Mouse (Mus musculus) CH12.LX (cell line): Measurements from ENCODE around the gene Smarca4. TPM values are rescaled to one million over a fixed set of nuclear protein-coding genes. Genes with fewer than 3 reads are reported as not detected.

Experiments used
- DNase-seq: peaks from one replicate; pipeline ENCODE4 v3.0.0-alpha.2; 2013; ENCODE audit errors: extremely low read depth
- H3K27ac ChIP-seq: 2 replicates; pipeline ENCODE4 v1.5.1; 2012; ENCODE audit warnings: low read depth, mild to moderate bottlenecking, control low read depth, moderate library complexity; ENCODE audit not compliant: insufficient read depth
- H3K27me3 ChIP-seq: replicated peaks from 2 replicates; pipeline ENCODE3; 2012; ENCODE audit warnings: inconsistent platforms
- H3K36me3 ChIP-seq, 2 experiments: replicated peaks in 1 of 2; 2 replicates each; pipeline versions ENCODE3 to v1.6.1; 2012; ENCODE audit warnings: inconsistent platforms in 1 of 2, low read length in 1 of 2, mild to moderate bottlenecking in 1 of 2, mixed read lengths in 1 of 2, moderate library complexity in 1 of 2; ENCODE audit not compliant: control insufficient read depth in 1 of 2, insufficient read depth in 1 of 2
- H3K4me1 ChIP-seq, 2 experiments: 2 replicates each; pipeline ENCODE4 v1.6.1; 2012; ENCODE audit warnings: inconsistent platforms in 1 of 2, moderate library complexity in 1 of 2; ENCODE audit not compliant: insufficient read depth in 2 of 2, control insufficient read depth in 1 of 2
- H3K4me2 ChIP-seq: 2 replicates; pipeline ENCODE4 v1.6.1; 2012; ENCODE audit warnings: low read depth, mild to moderate bottlenecking, control low read depth; ENCODE audit not compliant: poor library complexity, insufficient read depth, severe bottlenecking
- H3K4me3 ChIP-seq, 3 experiments: fragments of 150-350 bp in 1 of 3; sonication (generic) in 1 of 3; replicated peaks in 1 of 3; 2 replicates each; pipeline versions ENCODE3 to v1.5.1; 2011 to 2012; ENCODE audit warnings: low read depth in 2 of 3, low read length in 2 of 3, mild to moderate bottlenecking in 2 of 3, moderate library complexity in 2 of 3, control low read depth in 1 of 3, improper control_type of control experiment in 1 of 3, inconsistent platforms in 1 of 3, mixed read lengths in 1 of 3; ENCODE audit not compliant: poor library complexity in 1 of 3
- H3K79me2 ChIP-seq: replicated peaks from 2 replicates; pipeline ENCODE4 v1.6.1; 2012; ENCODE audit warnings: mild to moderate bottlenecking, moderate library complexity; ENCODE audit not compliant: control insufficient read depth, poor library complexity, insufficient read depth, severe bottlenecking; ENCODE audit errors: extremely low read depth
- H3K9ac ChIP-seq: 2 replicates; pipeline ENCODE4 v1.6.1; 2012; ENCODE audit warnings: low read depth, mild to moderate bottlenecking, control low read depth, moderate library complexity; ENCODE audit not compliant: insufficient read depth
- H3K9me3 ChIP-seq: replicated peaks from 2 replicates; pipeline ENCODE3; 2012; ENCODE audit warnings: low read length, inconsistent platforms, mixed read lengths
- BHLHE40 ChIP-seq: IDR thresholded peaks from 2 replicates; pipeline ENCODE4 v1.6.1; 2011; ENCODE audit warnings: mild to moderate bottlenecking, low read depth, low read length, improper control_type of control experiment
- CHD1 ChIP-seq: IDR thresholded peaks from 2 replicates; pipeline ENCODE4 v1.6.1; 2012; ENCODE audit warnings: low read depth, low read length, improper control_type of control experiment, inconsistent platforms
- CHD2 ChIP-seq: IDR thresholded peaks from 2 replicates; pipeline ENCODE4 v1.6.1; 2011; ENCODE audit warnings: low read length, improper control_type of control experiment
- CTCF ChIP-seq, 2 experiments: IDR thresholded peaks in 1 of 2; conservative IDR thresholded peaks in 1 of 2; 2 replicates each; pipeline ENCODE4 v1.5.1; 2011 to 2012; ENCODE audit warnings: low read depth in 2 of 2, low read length in 2 of 2, improper control_type of control experiment in 1 of 2, inconsistent platforms in 1 of 2, mild to moderate bottlenecking in 1 of 2, moderate library complexity in 1 of 2
- ELF1 ChIP-seq: IDR thresholded peaks from 2 replicates; pipeline ENCODE4 v1.6.1; 2014; ENCODE audit warnings: low read depth, mild to moderate bottlenecking, inconsistent platforms, low read length, improper control_type of control experiment
- ETS1 ChIP-seq: conservative IDR thresholded peaks from 2 replicates; pipeline ENCODE4 v1.6.1; 2012; ENCODE audit warnings: low read depth, mild to moderate bottlenecking, inconsistent platforms, low read length, improper control_type of control experiment, moderate library complexity
- GABPA ChIP-seq: IDR thresholded peaks from 2 replicates; pipeline ENCODE4 v1.6.1; 2012; ENCODE audit warnings: low read depth, low read length, improper control_type of control experiment, inconsistent platforms; ENCODE audit not compliant: insufficient replicate concordance
- HCFC1 ChIP-seq: IDR thresholded peaks from 2 replicates; pipeline ENCODE4 v1.6.1; 2012; ENCODE audit warnings: low read depth, mild to moderate bottlenecking, inconsistent platforms, low read length, improper control_type of control experiment
- JUN ChIP-seq: IDR thresholded peaks from 2 replicates; pipeline ENCODE4 v1.6.1; 2011; ENCODE audit warnings: low read depth, mild to moderate bottlenecking, low read length, improper control_type of control experiment, moderate library complexity; ENCODE audit not compliant: insufficient read depth
- MAX ChIP-seq: IDR thresholded peaks from 2 replicates; pipeline ENCODE4 v1.6.1; 2011; ENCODE audit warnings: low read length, improper control_type of control experiment
- MEF2A ChIP-seq: IDR thresholded peaks from 2 replicates; pipeline ENCODE4 v1.6.1; 2014; ENCODE audit warnings: low read depth, mild to moderate bottlenecking, inconsistent platforms, low read length, improper control_type of control experiment, borderline replicate concordance
- MXI1 ChIP-seq: IDR thresholded peaks from 2 replicates; pipeline ENCODE4 v1.6.1; 2011; ENCODE audit warnings: mild to moderate bottlenecking, low read depth, low read length, improper control_type of control experiment
- MYC ChIP-seq: IDR thresholded peaks from 2 replicates; pipeline ENCODE4 v1.6.1; 2011; ENCODE audit warnings: low read depth, mild to moderate bottlenecking, improper control_type of control experiment, low read length
- NELFE ChIP-seq: IDR thresholded peaks from 2 replicates; pipeline ENCODE4 v1.6.1; 2011; ENCODE audit warnings: low read depth, low read length, improper control_type of control experiment
- PAX5 ChIP-seq: IDR thresholded peaks from 2 replicates; pipeline ENCODE4 v1.6.1; 2012; ENCODE audit warnings: low read length, inconsistent platforms, mixed read lengths
- POLR2A ChIP-seq: IDR thresholded peaks from 2 replicates; pipeline ENCODE4 v1.6.1; 2011; ENCODE audit warnings: low read depth, mild to moderate bottlenecking, improper control_type of control experiment, low read length
- POLR2AphosphoS2 ChIP-seq: IDR thresholded peaks from 2 replicates; pipeline ENCODE4 v1.6.1; 2011; ENCODE audit warnings: low read depth, low read length, improper control_type of control experiment
- RAD21 ChIP-seq: IDR thresholded peaks from 2 replicates; pipeline ENCODE4 v1.6.1; 2011; ENCODE audit warnings: low read depth, mild to moderate bottlenecking, low read length, improper control_type of control experiment, moderate library complexity
- SIN3A ChIP-seq: IDR thresholded peaks from 2 replicates; pipeline ENCODE4 v1.6.1; 2012; ENCODE audit warnings: low read length, improper control_type of control experiment, inconsistent platforms
- SMC3 ChIP-seq: IDR thresholded peaks from 2 replicates; pipeline ENCODE4 v1.6.1; 2011; ENCODE audit warnings: low read depth, low read length, improper control_type of control experiment
- TBP ChIP-seq: conservative IDR thresholded peaks from 2 replicates; pipeline ENCODE4 v1.6.1; 2011; ENCODE audit warnings: low read depth, low read length, improper control_type of control experiment
- TCF12 ChIP-seq: IDR thresholded peaks from 2 replicates; pipeline ENCODE4 v1.6.1; 2014; ENCODE audit warnings: low read depth, mild to moderate bottlenecking, inconsistent platforms, low read length, improper control_type of control experiment
- UBTF ChIP-seq: IDR thresholded peaks from 2 replicates; pipeline ENCODE4 v1.6.1; 2012; ENCODE audit warnings: low read depth, mild to moderate bottlenecking, inconsistent platforms, low read length, improper control_type of control experiment, moderate library complexity
- USF1 ChIP-seq: IDR thresholded peaks from 2 replicates; pipeline ENCODE4 v1.6.1; 2014; ENCODE audit warnings: low read depth, mild to moderate bottlenecking, inconsistent platforms, low read length, improper control_type of control experiment
- dilution Hi-C: fragments of 300-500 bp; cut with MboI; formaldehyde crosslinking; loops from 2 replicates; pipeline ENCODE4 v1.14.3; 2020; ENCODE audit warnings: low sequenced_read_pairs; ENCODE audit not compliant: extremely low pct_unique_long_range_greater_than_20kb, extremely low pct_ligation_motif_present
- in situ Hi-C: fragments of 300-500 bp; cut with MboI; formaldehyde crosslinking; loops from 3 replicates; pipeline ENCODE4 v1.14.3; 2019; ENCODE audit warnings: low sequenced_read_pairs, low pct_ligation_motif_present, low pct_unique_long_range_greater_than_20kb, mixed read lengths
- polyA plus RNA-seq: library from polyadenylated mRNA; unstranded; fragments of >175 nt; gene quantifications from 2 replicates; pipeline ENCODE4 v1.2.1, GENCODE M21; 2012; ENCODE audit warnings: low read depth; ENCODE audit not compliant: insufficient read length
- total RNA-seq, 2 experiments: library from RNA; depleted of rRNA; stranded (reverse); fragments of 300-350 nt in 1 of 2; fragments of >200 nt in 1 of 2; gene quantifications; 2 replicates each; pipeline ENCODE4 v1.2.3; 2012 to 2014

The Smarca4 gene
- total and polyA plus RNA-seq, 3 experiments: 33.8 to 86.2 (median 74.3) TPM

GRCm38 (mm10) chr9:21736580-21736979 is 120.6 kb downstream of the Smarca4 start:
- H3K9ac ChIP-seq: no peak overlapping the region
- H3K27me3 ChIP-seq: no peaks in the 10 kb centered on the region
- H3K79me2 ChIP-seq: no peaks in the 10 kb centered on the region
- H3K9me3 ChIP-seq: peaks cover 23% of the 10 kb centered on the region
- peaks cover 0 to 3% of the 10 kb centered on the region in 2 experiments; a peak in 1 of 4 replicates for H3K4me1 ChIP-seq
- no peak for TF ChIP-seq SIN3A
- TF ChIP-seq USF1: no peak
- TF ChIP-seq PAX5: no peak
- TF ChIP-seq BHLHE40: no peak
- no peak for TF ChIP-seq POLR2A
- no peak for TF ChIP-seq MAX
- no peak for TF ChIP-seq TCF12
- TF ChIP-seq MXI1: no peak
- TF ChIP-seq ETS1: no peak
- TF ChIP-seq ELF1: no peak
- no peak for TF ChIP-seq JUN
- no peak for TF ChIP-seq TBP
- TF ChIP-seq RAD21: no peak
- TF ChIP-seq UBTF: no peak
- TF ChIP-seq CTCF (conservative IDR thresholded peaks at IDR 0.05 in 1 of 2, IDR thresholded peaks at IDR 0.05 in 1 of 2; ENCODE audit: low read depth in 2 of 2, low read length in 2 of 2): no peak
- H3K4me2 ChIP-seq: no peak overlapping the region
- no peak for DNase-seq
- dilution Hi-C loops: no loop called here
- H3K4me3 ChIP-seq: no peak overlapping the region
- no peak overlapping the region for H3K27ac ChIP-seq
- in situ Hi-C loops: no loop called here
- H3K36me3 ChIP-seq: peaks cover 73 to 95% of the 10 kb centered on the region in 2 experiments

- no peaks in the 10 kb centered on the region for H3K27me3 ChIP-seq
- DNase-seq: no peak
- no peak overlapping the region for H3K27ac ChIP-seq
- H3K36me3 ChIP-seq: peaks cover 73 to 95% of the 10 kb centered on the region in 2 experiments
- H3K9ac ChIP-seq: no peak overlapping the region
- H3K9me3 ChIP-seq: peaks cover 23% of the 10 kb centered on the region
- dilution Hi-C loops: no loop called here
- in situ Hi-C loops: no loop called here
- H3K4me2 ChIP-seq: no peak overlapping the region
- peaks cover 0 to 3% of the 10 kb centered on the region in 2 experiments; a peak in 1 of 4 replicates for H3K4me1 ChIP-seq
- TF ChIP-seq NELFE: no peak
- TF ChIP-seq TCF12: no peak
- TF ChIP-seq TBP: no peak
- no peak for TF ChIP-seq MXI1
- TF ChIP-seq HCFC1: no peak
- TF ChIP-seq CHD2: no peak
- no peak for TF ChIP-seq GABPA
- no peak for TF ChIP-seq MEF2A
- no peak for TF ChIP-seq CTCF (conservative IDR thresholded peaks at IDR 0.05 in 1 of 2, IDR thresholded peaks at IDR 0.05 in 1 of 2; ENCODE audit: low read depth in 2 of 2, low read length in 2 of 2)
- TF ChIP-seq POLR2AphosphoS2: no peak
- no peak for TF ChIP-seq MYC
- no peak for TF ChIP-seq CHD1
- no peak for TF ChIP-seq SMC3
- H3K4me3 ChIP-seq: no peak overlapping the region
- no peaks in the 10 kb centered on the region for H3K79me2 ChIP-seq
Measured at GRCm38 (mm10) chr9:21737188-21737587, 121.2 kb downstream of the Smarca4 start.
